Mouse (Mus musculus) heart, postnatal 0 days (tissue): ENCODE results near the gene Stt3b.

Source experiments
- CTCF ChIP-seq: IDR thresholded peaks from 2 replicates; pipeline ENCODE4 v1.5.1; 2016; ENCODE audit warnings: antibody characterized with exemption, control low read depth, low read depth
- EP300 ChIP-seq: IDR thresholded peaks from 2 replicates; pipeline ENCODE4 v1.6.1; 2016; ENCODE audit warnings: antibody characterized with exemption, low read depth

- TF ChIP-seq CTCF (no peak), EP300 (no peak)
Measured at GRCm38 (mm10) chr9:115233721-115234120, 76.5 kb downstream of the Stt3b start.
